Mouse (Mus musculus): Measurements from ENCODE around the gene Cep72. TPM values are rescaled to one million over a fixed set of nuclear protein-coding genes. Genes with fewer than 3 reads are reported as not detected.

Gene Cep72
- 19.4 and 25.2 TPM in 2 replicates for polyA plus RNA-seq (2014; fragmentation: Nextera tagmentation; extraction: Ambion mirVana)

DNA sequence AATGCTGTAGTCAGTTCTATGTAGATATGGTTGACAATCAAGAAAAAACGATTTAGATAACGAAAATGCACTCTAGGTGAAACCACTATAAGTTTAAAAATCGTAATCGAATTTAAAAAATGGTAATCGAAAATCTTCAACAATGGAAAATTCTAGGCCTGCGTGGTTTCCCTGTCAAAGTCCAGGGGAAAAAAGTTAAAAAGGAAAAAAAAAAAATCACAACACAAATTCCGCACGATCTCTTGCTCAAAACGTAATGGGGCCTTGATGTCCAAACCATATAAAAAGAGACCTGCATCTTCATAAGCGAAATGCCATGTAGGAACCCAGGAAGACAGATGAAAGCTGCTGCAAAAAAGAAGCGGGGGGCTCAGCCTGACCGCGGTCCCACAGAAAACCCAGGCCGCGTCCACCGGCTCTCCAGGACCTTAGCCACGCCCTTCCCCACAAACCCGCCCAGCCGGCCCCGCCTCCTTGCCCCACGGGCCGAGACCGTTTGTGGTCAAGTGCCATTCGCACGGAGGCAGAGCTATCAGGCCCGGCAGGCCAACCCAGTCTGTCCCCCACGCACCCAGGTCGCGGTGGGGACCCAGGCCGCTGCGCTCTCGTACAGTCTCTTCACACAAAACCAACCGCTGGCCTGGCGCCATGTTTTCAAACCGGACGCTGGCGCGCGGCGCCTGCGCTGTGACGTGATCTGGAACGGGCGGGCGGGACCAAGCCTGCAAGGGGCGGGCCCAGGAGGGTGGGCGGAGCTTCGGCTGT is at the start of gene Cep72:
Gene Cep72 (minus strand): TSS at position 687 of the 765 bp plus-strand sequence.
- Histone ChIP-seq H3K36me3 (replicated peaks; ENCODE audit: control insufficient read depth, insufficient read depth, low read depth, low read length) (no peaks in the 10 kb centered on the region), H3K9ac (replicated peaks; ENCODE audit: low read length) (peak within 1 kb of the TSS; percentile 75), H3K4me2 (ENCODE audit: low read depth, low read length) (peak within 1 kb of the TSS; percentile 37), H3K9me3 (replicated peaks; ENCODE audit: control insufficient read depth, low read length) (no peaks in the 10 kb centered on the region), H3K27me3 (ENCODE audit: control insufficient read depth, insufficient read depth, low read length) (no peaks in the 10 kb centered on the region), H3K4me1 (ENCODE audit: control insufficient read depth, insufficient read depth, low read length) (no peaks in the 10 kb centered on the region), H3K4me3 (ENCODE audit: low read depth, low read length) (peak within 1 kb of the TSS; percentile 72), H3K27ac (replicated peaks; ENCODE audit: low read depth, low read length) (peak within 1 kb of the TSS; percentile 63; the same call in 1 of the 2 replicates)
- DNase-seq (ENCODE audit: low spot score) (peak; percentile 96), ATAC-seq (replicated peaks; ENCODE audit: insufficient number of reproducible peaks, low FRiP score, low TSS enrichment, low read depth) (peak; percentile 96)
- 4% methylated on average over 48 of the region's 48 CpGs for WGBS

DNA sequence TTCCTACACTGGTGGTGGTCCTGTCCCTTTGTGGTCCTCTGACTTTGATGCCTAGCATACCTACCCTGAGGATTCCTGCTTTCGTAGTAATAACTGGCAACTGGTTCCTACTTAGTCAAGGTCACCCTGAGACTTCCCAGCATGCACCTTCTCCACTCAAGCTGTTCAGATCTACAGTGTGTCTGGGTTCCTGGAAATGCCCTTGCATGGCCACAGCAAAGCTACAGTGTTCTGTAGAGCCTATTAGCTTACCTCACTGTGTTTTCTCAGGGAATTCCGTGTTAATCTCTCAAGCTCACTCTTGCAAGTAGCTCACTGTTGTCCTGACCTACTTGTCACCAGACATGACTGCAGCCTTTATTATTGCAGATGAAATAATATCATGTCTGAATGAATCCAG is 45.3 kb upstream of the Cep72 start:
- 86% methylated on average over 2 of the region's 2 CpGs for WGBS
- ATAC-seq (replicated peaks; ENCODE audit: insufficient number of reproducible peaks, low FRiP score, low TSS enrichment, low read depth) = no peak
- no peak overlapping the region for H3K4me2 ChIP-seq (ENCODE audit: low read depth, low read length)
- no peak overlapping the region for H3K9ac ChIP-seq (replicated peaks; ENCODE audit: low read length)
- H3K27ac ChIP-seq (replicated peaks; ENCODE audit: low read depth, low read length) = no peak overlapping the region
- no peaks in the 10 kb centered on the region for H3K4me1 ChIP-seq (ENCODE audit: control insufficient read depth, insufficient read depth, low read length)
- no peak for DNase-seq (ENCODE audit: low spot score)
- H3K4me3 ChIP-seq (ENCODE audit: low read depth, low read length) = no peak overlapping the region
- H3K27me3 ChIP-seq (ENCODE audit: control insufficient read depth, insufficient read depth, low read length) = no peaks in the 10 kb centered on the region
- no peaks in the 10 kb centered on the region for H3K9me3 ChIP-seq (replicated peaks; ENCODE audit: control insufficient read depth, low read length)
- H3K36me3 ChIP-seq (replicated peaks; ENCODE audit: control insufficient read depth, insufficient read depth, low read depth, low read length) = no peaks in the 10 kb centered on the region

GRCm38 (mm10) chr13:74104417-74104816 is 42.3 kb upstream of the Cep72 start:
- no peaks in the 10 kb centered on the region for H3K4me1 ChIP-seq (ENCODE audit: control insufficient read depth, insufficient read depth, low read length)
- H3K36me3 ChIP-seq (replicated peaks; ENCODE audit: control insufficient read depth, insufficient read depth, low read depth, low read length) = no peaks in the 10 kb centered on the region
- WGBS = 81% methylated on average over 7 of the region's 7 CpGs
- no peak overlapping the region for H3K4me2 ChIP-seq (ENCODE audit: low read depth, low read length)
- no peaks in the 10 kb centered on the region for H3K27me3 ChIP-seq (ENCODE audit: control insufficient read depth, insufficient read depth, low read length)
- H3K9me3 ChIP-seq (replicated peaks; ENCODE audit: control insufficient read depth, low read length) = no peaks in the 10 kb centered on the region
- no peak overlapping the region for H3K9ac ChIP-seq (replicated peaks; ENCODE audit: low read length)
- H3K4me3 ChIP-seq (ENCODE audit: low read depth, low read length) = no peak overlapping the region
- ATAC-seq (replicated peaks; ENCODE audit: insufficient number of reproducible peaks, low FRiP score, low TSS enrichment, low read depth) (no peak), DNase-seq (ENCODE audit: low spot score) (no peak)
- H3K27ac ChIP-seq (replicated peaks; ENCODE audit: low read depth, low read length) = no peak overlapping the region

- Histone ChIP-seq H3K4me3 (ENCODE audit: low read depth, low read length) (no peak overlapping the region), H3K4me1 (ENCODE audit: control insufficient read depth, insufficient read depth, low read length) (no peaks in the 10 kb centered on the region), H3K27ac (replicated peaks; ENCODE audit: low read depth, low read length) (no peak overlapping the region), H3K9ac (replicated peaks; ENCODE audit: low read length) (no peak overlapping the region), H3K4me2 (ENCODE audit: low read depth, low read length) (no peak overlapping the region), H3K27me3 (ENCODE audit: control insufficient read depth, insufficient read depth, low read length) (no peaks in the 10 kb centered on the region), H3K9me3 (replicated peaks; ENCODE audit: control insufficient read depth, low read length) (no peaks in the 10 kb centered on the region), H3K36me3 (replicated peaks; ENCODE audit: control insufficient read depth, insufficient read depth, low read depth, low read length) (no peaks in the 10 kb centered on the region)
- ATAC-seq (replicated peaks; ENCODE audit: insufficient number of reproducible peaks, low FRiP score, low TSS enrichment, low read depth) (no peak), DNase-seq (ENCODE audit: low spot score) (no peak)
- 84% methylated on average over 4 of the region's 4 CpGs for WGBS
Observed at GRCm38 (mm10) chr13:74102831-74103582, 40.9 kb upstream of the Cep72 start.

DNA sequence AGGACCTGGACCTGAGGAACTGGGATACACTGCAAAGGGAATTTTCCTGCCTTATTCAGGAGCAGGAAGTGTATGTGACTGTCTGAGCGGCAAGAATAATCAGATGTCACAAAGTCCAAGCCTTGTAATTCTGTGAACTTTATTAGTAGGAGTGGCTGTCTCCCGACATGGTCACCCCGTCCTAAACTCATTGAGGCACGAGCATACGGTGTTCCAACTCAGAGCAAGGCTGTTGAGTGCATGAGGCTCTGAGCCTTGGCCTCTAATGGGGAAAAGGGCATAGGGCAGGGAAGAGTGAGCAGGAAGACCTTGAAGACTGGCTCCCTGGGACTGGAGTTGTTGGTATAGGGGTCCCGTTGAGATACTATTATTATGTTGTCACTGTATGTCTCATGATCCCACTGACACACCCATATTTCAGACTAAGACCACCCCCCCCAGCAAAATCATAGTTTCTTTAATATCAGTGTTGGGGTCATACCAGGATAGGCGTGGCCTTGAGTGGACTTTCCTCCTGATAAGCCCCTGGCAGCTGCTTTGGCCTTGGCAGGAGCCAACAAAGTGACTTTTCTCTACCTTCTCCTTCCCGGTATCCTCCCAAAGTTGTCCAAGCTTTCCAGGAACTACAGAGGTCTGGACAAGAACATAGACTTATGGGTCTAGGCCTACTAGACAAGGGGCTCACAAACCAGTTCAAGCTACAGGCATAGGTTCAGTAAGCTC is 40.2 kb upstream of the Cep72 start:
- H3K4me3 ChIP-seq (ENCODE audit: low read depth, low read length) = no peak overlapping the region
- no peak overlapping the region for H3K9ac ChIP-seq (replicated peaks; ENCODE audit: low read length)
- no peak overlapping the region for H3K27ac ChIP-seq (replicated peaks; ENCODE audit: low read depth, low read length)
- no peak overlapping the region for H3K4me2 ChIP-seq (ENCODE audit: low read depth, low read length)
- 87% methylated on average over 8 of the region's 8 CpGs for WGBS
- no peaks in the 10 kb centered on the region for H3K9me3 ChIP-seq (replicated peaks; ENCODE audit: control insufficient read depth, low read length)
- H3K27me3 ChIP-seq (ENCODE audit: control insufficient read depth, insufficient read depth, low read length) = no peaks in the 10 kb centered on the region
- no peaks in the 10 kb centered on the region for H3K4me1 ChIP-seq (ENCODE audit: control insufficient read depth, insufficient read depth, low read length)
- ATAC-seq (replicated peaks; ENCODE audit: insufficient number of reproducible peaks, low FRiP score, low TSS enrichment, low read depth) (no peak), DNase-seq (ENCODE audit: low spot score) (no peak)
- H3K36me3 ChIP-seq (replicated peaks; ENCODE audit: control insufficient read depth, insufficient read depth, low read depth, low read length) = no peaks in the 10 kb centered on the region

DNA sequence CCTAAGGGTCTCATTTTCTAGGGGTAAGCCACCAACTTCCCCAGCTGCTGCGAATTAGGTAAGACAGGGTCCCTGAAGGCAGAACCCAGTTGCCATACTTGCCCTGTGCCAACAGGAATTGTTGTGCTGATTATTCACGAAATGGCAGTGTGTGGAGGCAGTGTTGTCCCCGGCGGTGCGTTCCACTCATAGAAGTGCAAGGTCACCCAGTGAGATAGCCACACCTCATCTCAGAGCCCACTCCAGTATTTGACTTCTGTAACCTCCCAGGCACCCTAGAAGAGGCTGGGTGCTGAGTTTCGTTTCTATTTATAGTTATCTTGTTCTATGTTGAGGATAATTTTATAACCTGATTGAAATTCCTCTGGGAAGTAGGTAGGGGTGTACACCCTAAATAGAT is 36.8 kb upstream of the Cep72 start:
- Histone ChIP-seq H3K4me1 (ENCODE audit: control insufficient read depth, insufficient read depth, low read length) (no peaks in the 10 kb centered on the region), H3K4me3 (ENCODE audit: low read depth, low read length) (no peak overlapping the region), H3K9ac (replicated peaks; ENCODE audit: low read length) (no peak overlapping the region), H3K4me2 (ENCODE audit: low read depth, low read length) (no peak overlapping the region), H3K9me3 (replicated peaks; ENCODE audit: control insufficient read depth, low read length) (no peaks in the 10 kb centered on the region), H3K27ac (replicated peaks; ENCODE audit: low read depth, low read length) (no peak overlapping the region), H3K27me3 (ENCODE audit: control insufficient read depth, insufficient read depth, low read length) (no peaks in the 10 kb centered on the region), H3K36me3 (replicated peaks; ENCODE audit: control insufficient read depth, insufficient read depth, low read depth, low read length) (no peaks in the 10 kb centered on the region)
- ATAC-seq (replicated peaks; ENCODE audit: insufficient number of reproducible peaks, low FRiP score, low TSS enrichment, low read depth) (no peak), DNase-seq (ENCODE audit: low spot score) (no peak)
- 82% methylated on average over 6 of the region's 6 CpGs for WGBS

DNA sequence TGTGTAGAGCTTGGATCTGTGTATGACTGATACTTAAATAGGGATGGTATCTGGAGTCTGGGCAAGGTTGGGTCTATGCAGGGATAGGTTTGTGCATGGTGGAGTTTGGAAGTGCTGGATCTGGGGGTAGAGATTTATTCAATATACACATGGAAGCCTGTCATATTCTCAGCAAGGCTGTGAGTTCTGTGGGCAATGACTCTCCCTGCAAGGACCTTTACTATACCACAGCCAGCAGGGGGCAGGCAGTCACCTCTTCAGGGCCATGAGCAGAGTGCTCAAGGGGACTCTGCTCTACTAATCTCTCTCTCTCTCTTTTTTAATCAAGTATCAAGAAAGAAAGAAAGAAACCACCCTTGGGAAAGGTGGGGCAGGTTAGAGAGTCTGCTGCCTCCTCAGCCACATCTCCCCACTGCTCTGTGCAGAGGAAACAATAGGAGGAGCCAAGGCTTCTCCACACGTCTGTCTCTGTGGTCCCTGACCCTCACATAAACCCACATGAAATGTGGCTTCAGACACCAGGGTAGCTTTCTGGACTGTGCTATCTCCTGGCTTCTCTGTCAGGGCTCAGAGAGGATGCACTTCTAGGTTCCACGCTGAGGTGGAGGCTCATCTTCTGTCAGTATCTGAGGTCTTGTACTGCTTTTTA is 34.7 kb upstream of the Cep72 start:
- H3K9ac ChIP-seq (replicated peaks; ENCODE audit: low read length) = no peak overlapping the region
- no peaks in the 10 kb centered on the region for H3K4me1 ChIP-seq (ENCODE audit: control insufficient read depth, insufficient read depth, low read length)
- H3K27ac ChIP-seq (replicated peaks; ENCODE audit: low read depth, low read length) = no peak overlapping the region
- no peaks in the 10 kb centered on the region for H3K27me3 ChIP-seq (ENCODE audit: control insufficient read depth, insufficient read depth, low read length)
- H3K9me3 ChIP-seq (replicated peaks; ENCODE audit: control insufficient read depth, low read length) = no peaks in the 10 kb centered on the region
- no peak overlapping the region for H3K4me3 ChIP-seq (ENCODE audit: low read depth, low read length)
- 23% methylated on average over 2 of the region's 2 CpGs for WGBS
- H3K36me3 ChIP-seq (replicated peaks; ENCODE audit: control insufficient read depth, insufficient read depth, low read depth, low read length) = no peaks in the 10 kb centered on the region
- ATAC-seq (replicated peaks; ENCODE audit: insufficient number of reproducible peaks, low FRiP score, low TSS enrichment, low read depth) (peak; percentile 56; the same call in 1 of the 2 replicates), DNase-seq (ENCODE audit: low spot score) (peak; percentile 75)
- H3K4me2 ChIP-seq (ENCODE audit: low read depth, low read length) = no peak overlapping the region
